Mouse (Mus musculus) forebrain, embryonic 12.5 days (tissue): ENCODE measurements around the gene Dync1i1. TPM values are rescaled to one million over a fixed set of nuclear protein-coding genes. Genes with fewer than 3 reads are reported as not detected.

Experiments used
- ATAC-seq: fragments of 200-750 bp; cut with Nextera tagmentation; 2 replicates; pipeline ENCODE4 v1.8.0; 2017; ENCODE audit warnings: moderate TSS enrichment; ENCODE audit not compliant: low FRiP score
- H3K27ac ChIP-seq: fragments of 300-500 bp; sonication (generic); 2 replicates; pipeline ENCODE4 v1.5.1; 2016; ENCODE audit warnings: mild to moderate bottlenecking
- H3K27me3 ChIP-seq: fragments of 300-500 bp; sonication (generic); 2 replicates; pipeline ENCODE4 v1.6.1; 2016; ENCODE audit warnings: mild to moderate bottlenecking
- H3K36me3 ChIP-seq: fragments of 300-500 bp; sonication (generic); replicated peaks from 2 replicates; pipeline ENCODE4 v1.6.1; 2016; ENCODE audit warnings: mild to moderate bottlenecking
- H3K4me1 ChIP-seq: fragments of 300-500 bp; sonication (generic); 2 replicates; pipeline ENCODE4 v1.6.1; 2016
- H3K4me2 ChIP-seq: fragments of 300-500 bp; sonication (generic); 2 replicates; pipeline ENCODE4 v1.6.1; 2016; ENCODE audit warnings: mild to moderate bottlenecking, moderate library complexity
- H3K4me3 ChIP-seq: fragments of 300-500 bp; sonication (generic); replicated peaks from 2 replicates; pipeline ENCODE4 v1.5.1; 2016; ENCODE audit warnings: mild to moderate bottlenecking
- H3K9ac ChIP-seq: fragments of 300-500 bp; sonication (generic); 2 replicates; pipeline ENCODE4 v1.6.1; 2016; ENCODE audit warnings: mild to moderate bottlenecking
- H3K9me3 ChIP-seq: fragments of 300-500 bp; sonication (generic); 2 replicates; pipeline ENCODE4 v1.6.1; 2016
- WGBS: fragments of 180-500 bp; shearing (Covaris S2); methylation state at CpG from one replicate; pipeline ENCODE4 v1.1.7; 2016; 5-methylcytosine and 5-hydroxymethylcytosine counted together
- polyA plus RNA-seq: library from polyadenylated mRNA; unstranded; fragments of >200 nt; fragmentation: Nextera tagmentation; extraction: Ambion mirVana; gene quantifications from 2 replicates; pipeline ENCODE4 v1.2.1, GENCODE M21; 2016

The Dync1i1 gene
- polyA plus RNA-seq, 1 experiment from 2014 or later, result 5.0 TPM

- ATAC-seq, result no peak
Observed at GRCm38 (mm10) chr6:6053946-6054345, 328.5 kb downstream of the Dync1i1 start.

GRCm38 (mm10) chr6:6058548-6058947 lies 333.1 kb downstream of the Dync1i1 start:
- ATAC-seq, result no peak; the same call in 1 of the 2 replicates
- WGBS, result 10% methylated on average over 3 of the region's 3 CpGs
- Histone ChIP-seq H3K4me3 (no peak overlapping the region), H3K36me3 (no peaks in the 10 kb centered on the region), H3K4me1 (peaks cover 19% of the 10 kb centered on the region), H3K9ac (no peak overlapping the region), H3K27me3 (no peaks in the 10 kb centered on the region), H3K27ac (no peak overlapping the region), H3K4me2 (no peak overlapping the region), H3K9me3 (no peaks in the 10 kb centered on the region)

More at GRCm38 (mm10) chr6:6053946-6054345, 328.5 kb downstream of the Dync1i1 start:
- Histone ChIP-seq H3K36me3 (no peaks in the 10 kb centered on the region), H3K4me2 (no peak overlapping the region), H3K4me1 (peaks cover 13% of the 10 kb centered on the region), H3K9me3 (no peaks in the 10 kb centered on the region), H3K27me3 (no peaks in the 10 kb centered on the region), H3K4me3 (no peak overlapping the region), H3K9ac (no peak overlapping the region), H3K27ac (no peak overlapping the region)
- 15% methylated on average over 3 of the region's 3 CpGs for WGBS

GRCm38 (mm10) chr6:6067201-6067600 lies 341.8 kb downstream of the Dync1i1 start:
- no peaks in the 10 kb centered on the region for H3K36me3 ChIP-seq
- peaks cover 19% of the 10 kb centered on the region for H3K4me1 ChIP-seq
- H3K4me3 ChIP-seq, result no peak overlapping the region
- H3K9me3 ChIP-seq, result no peaks in the 10 kb centered on the region
- no peaks in the 10 kb centered on the region for H3K27me3 ChIP-seq
- 92% methylated on average over 6 of the region's 6 CpGs for WGBS
- H3K9ac ChIP-seq, result no peak overlapping the region
- no peak overlapping the region for H3K27ac ChIP-seq
- H3K4me2 ChIP-seq, result no peak overlapping the region
- no peak for ATAC-seq

- H3K9ac ChIP-seq, result no peak overlapping the region
- no peak overlapping the region for H3K27ac ChIP-seq
- H3K4me1 ChIP-seq, result peaks cover 19% of the 10 kb centered on the region
- no peak overlapping the region for H3K4me3 ChIP-seq
- 16% methylated on average over 3 of the region's 3 CpGs for WGBS
- H3K9me3 ChIP-seq, result no peaks in the 10 kb centered on the region
- H3K36me3 ChIP-seq, result no peaks in the 10 kb centered on the region
- no peak for ATAC-seq
- H3K4me2 ChIP-seq, result no peak overlapping the region
- no peaks in the 10 kb centered on the region for H3K27me3 ChIP-seq
Observed at GRCm38 (mm10) chr6:6070015-6070414, 344.6 kb downstream of the Dync1i1 start.

GRCm38 (mm10) chr6:6071038-6071437 lies 345.6 kb downstream of the Dync1i1 start:
- no peak overlapping the region for H3K4me2 ChIP-seq
- H3K4me1 ChIP-seq, result peaks cover 19% of the 10 kb centered on the region
- no peaks in the 10 kb centered on the region for H3K27me3 ChIP-seq
- no peak overlapping the region for H3K9ac ChIP-seq
- H3K4me3 ChIP-seq, result no peak overlapping the region
- no peak for ATAC-seq
- WGBS, result 78% methylated on average over 7 of the region's 7 CpGs
- H3K36me3 ChIP-seq, result no peaks in the 10 kb centered on the region
- H3K9me3 ChIP-seq, result no peaks in the 10 kb centered on the region
- H3K27ac ChIP-seq, result no peak overlapping the region

GRCm38 (mm10) chr6:6075940-6076447 lies 350.6 kb downstream of the Dync1i1 start:
- no peaks in the 10 kb centered on the region for H3K36me3 ChIP-seq
- H3K27me3 ChIP-seq, result no peaks in the 10 kb centered on the region
- ATAC-seq, result no peak
- H3K27ac ChIP-seq, result no peak overlapping the region
- H3K4me1 ChIP-seq, result peaks cover 1% of the 10 kb centered on the region; the same call in 1 of the 2 replicates
- 86% methylated on average over 7 of the region's 7 CpGs for WGBS
- no peak overlapping the region for H3K9ac ChIP-seq
- no peak overlapping the region for H3K4me3 ChIP-seq
- no peak overlapping the region for H3K4me2 ChIP-seq
- no peaks in the 10 kb centered on the region for H3K9me3 ChIP-seq

GRCm38 (mm10) chr6:6077234-6077633 lies 351.8 kb downstream of the Dync1i1 start:
- ATAC-seq, result no peak
- H3K4me2 ChIP-seq, result no peak overlapping the region

More at GRCm38 (mm10) chr6:6077234-6077633, 351.8 kb downstream of the Dync1i1 start:
- WGBS, result 87% methylated on average over 4 of the region's 4 CpGs
- Histone ChIP-seq H3K27me3 (no peaks in the 10 kb centered on the region), H3K9me3 (no peaks in the 10 kb centered on the region), H3K4me3 (no peak overlapping the region), H3K36me3 (no peaks in the 10 kb centered on the region), H3K9ac (no peak overlapping the region), H3K4me1 (no peaks in the 10 kb centered on the region), H3K27ac (no peak overlapping the region)

Other genes starting within 250 kb of the Dync1i1 start
- gene Pdk4, start 229.3 kb upstream of the Dync1i1 start, polyA plus RNA-seq, result 1.3 and 2.2 TPM in 2 replicates